Mouse (Mus musculus) embryonic facial prominence, embryonic 14.5 days (tissue): ENCODE data around the gene Ip6k3. TPM values are rescaled to one million over a fixed set of nuclear protein-coding genes. Genes with fewer than 3 reads are reported as not detected.
A peak's percentile ranks its signal among the peaks of the same experiment; 100 is the strongest.

ENCODE experiments used
- ATAC-seq: fragments of 200-750 bp; cut with Nextera tagmentation; 2 replicates; pipeline ENCODE4 v1.8.0; 2017; ENCODE audit warnings: low read depth, moderate number of reproducible peaks, moderate TSS enrichment
- DNase-seq: peaks from one replicate; pipeline ENCODE4 v3.0.0-alpha.2; 2015; ENCODE audit warnings: low spot score
- H3K27ac ChIP-seq: fragments of 300-500 bp; sonication (generic); replicated peaks from 2 replicates; pipeline ENCODE4 v1.5.1; 2014; ENCODE audit warnings: low read depth, mild to moderate bottlenecking, low read length, moderate library complexity
- H3K27me3 ChIP-seq: fragments of 300-500 bp; sonication (generic); replicated peaks from 2 replicates; pipeline ENCODE4 v1.6.1; 2014; ENCODE audit warnings: low read length; ENCODE audit not compliant: control insufficient read depth, insufficient read depth
- H3K36me3 ChIP-seq: fragments of 300-500 bp; sonication (generic); 2 replicates; pipeline ENCODE4 v1.6.1; 2014; ENCODE audit warnings: low read length, mixed read lengths; ENCODE audit not compliant: control insufficient read depth, insufficient read depth
- H3K4me1 ChIP-seq: fragments of 300-500 bp; sonication (generic); 2 replicates; pipeline ENCODE4 v1.6.1; 2014; ENCODE audit warnings: antibody characterized with exemption, low read length; ENCODE audit not compliant: control insufficient read depth, insufficient read depth
- H3K4me2 ChIP-seq: fragments of 300-500 bp; sonication (generic); 2 replicates; pipeline ENCODE4 v1.6.1; 2014; ENCODE audit warnings: low read depth, mild to moderate bottlenecking, low read length, moderate library complexity, mixed read lengths
- H3K4me3 ChIP-seq: fragments of 300-500 bp; sonication (generic); 2 replicates; pipeline ENCODE4 v1.5.1; 2014; ENCODE audit warnings: low read depth, mild to moderate bottlenecking, low read length
- H3K9ac ChIP-seq: fragments of 300-500 bp; sonication (generic); 2 replicates; pipeline ENCODE4 v1.6.1; 2014; ENCODE audit warnings: low read depth, mild to moderate bottlenecking, low read length, moderate library complexity, mixed read lengths
- H3K9me3 ChIP-seq: fragments of 300-500 bp; sonication (generic); 2 replicates; pipeline ENCODE4 v1.6.1; 2016; ENCODE audit warnings: low read length; ENCODE audit not compliant: control insufficient read depth
- WGBS: fragments of 180-500 bp; shearing (Covaris S2); extraction: QIAGEN DNeasy Blood & Tissue Kit; methylation state at CpG from one replicate; pipeline ENCODE4 v1.1.7; 2014; 5-methylcytosine and 5-hydroxymethylcytosine counted together
- polyA plus RNA-seq: library from polyadenylated mRNA; unstranded; fragments of >200 nt; fragmentation: Nextera tagmentation; extraction: Ambion mirVana; gene quantifications from 2 replicates; pipeline ENCODE4 v1.2.1, GENCODE M21; 2014

Ip6k3 gene
- polyA plus RNA-seq, 1 experiment from 2014 or later: 1.1 TPM

DNA sequence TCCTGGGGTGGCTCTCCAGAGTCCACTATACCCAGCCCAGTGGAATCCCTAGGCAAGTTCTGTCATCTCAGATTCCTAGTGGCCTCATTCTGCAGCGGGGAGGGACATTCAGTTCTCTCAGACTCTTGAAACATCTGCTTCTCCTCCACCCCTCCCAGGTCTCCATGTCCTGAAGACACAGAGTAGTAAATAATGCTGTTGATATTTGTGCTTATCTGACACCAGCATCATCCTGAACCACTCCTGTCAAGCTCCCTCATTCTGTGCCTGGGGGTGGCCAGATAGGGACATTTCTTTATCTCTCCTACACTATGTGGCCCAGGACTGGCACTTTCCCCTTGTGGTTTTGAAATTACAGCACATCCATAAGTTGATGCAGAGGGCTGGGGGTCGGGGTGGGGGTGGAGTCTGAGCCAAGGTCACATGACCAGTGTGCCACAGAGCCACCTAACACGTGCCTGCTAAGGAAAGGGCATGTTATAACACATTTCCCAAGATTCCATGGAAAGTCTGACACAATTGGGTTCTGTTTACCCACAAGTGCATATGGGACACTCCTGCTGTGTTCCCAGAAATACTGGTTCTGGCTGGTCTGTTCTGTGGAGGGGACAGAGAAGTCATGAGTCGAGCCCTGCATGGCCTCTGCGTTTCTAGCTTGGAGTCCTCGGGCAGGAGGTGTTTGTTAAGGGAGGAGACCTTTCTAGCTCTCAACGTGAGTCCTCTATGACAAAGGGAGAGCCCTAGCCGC lies 14.4 kb downstream of the Ip6k3 start:
- Histone ChIP-seq H3K9ac (0 out of 2 replicates have a peak overlapping the region, but pooled peaks have one; percentile 14), H3K9me3 (no peaks in the 10 kb centered on the region), H3K27ac (peak overlapping the region; percentile 34), H3K4me3 (no peak overlapping the region), H3K27me3 (no peaks in the 10 kb centered on the region), H3K4me1 (peaks cover 33% of the 10 kb centered on the region), H3K4me2 (no peak overlapping the region), H3K36me3 (no peaks in the 10 kb centered on the region)
- WGBS: 51% methylated on average over 8 of the region's 8 CpGs
- DNase-seq (peak; percentile 40), ATAC-seq (no peak)

DNA sequence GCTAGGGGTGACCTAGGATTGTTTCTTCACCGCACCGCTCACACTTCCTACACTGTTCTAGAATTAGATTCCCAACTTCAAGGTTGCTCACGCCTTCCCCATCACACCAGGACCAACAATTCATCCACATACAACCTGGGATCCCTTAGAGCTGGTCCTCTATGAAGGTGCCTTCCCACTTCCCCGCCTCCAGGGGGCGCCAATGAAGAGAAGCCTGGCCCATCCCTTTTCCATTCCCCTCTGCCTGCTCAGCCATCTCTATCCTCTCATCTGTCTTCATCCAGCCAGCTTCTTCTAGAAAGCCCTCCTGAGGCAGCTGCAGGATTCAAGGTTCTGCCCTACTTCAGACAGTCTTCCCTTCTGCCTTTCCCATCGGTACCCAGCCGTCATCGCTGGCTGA lies 16.2 kb downstream of the Ip6k3 start:
- no peak for ATAC-seq
- Histone ChIP-seq H3K4me1 (peaks cover 38% of the 10 kb centered on the region), H3K4me3 (no peak overlapping the region), H3K36me3 (no peaks in the 10 kb centered on the region), H3K27me3 (no peaks in the 10 kb centered on the region), H3K27ac (no peak overlapping the region), H3K9me3 (no peaks in the 10 kb centered on the region), H3K9ac (no peak overlapping the region), H3K4me2 (no peak overlapping the region)
- WGBS: 72% methylated on average over 8 of the region's 8 CpGs
- DNase-seq: no peak

DNA sequence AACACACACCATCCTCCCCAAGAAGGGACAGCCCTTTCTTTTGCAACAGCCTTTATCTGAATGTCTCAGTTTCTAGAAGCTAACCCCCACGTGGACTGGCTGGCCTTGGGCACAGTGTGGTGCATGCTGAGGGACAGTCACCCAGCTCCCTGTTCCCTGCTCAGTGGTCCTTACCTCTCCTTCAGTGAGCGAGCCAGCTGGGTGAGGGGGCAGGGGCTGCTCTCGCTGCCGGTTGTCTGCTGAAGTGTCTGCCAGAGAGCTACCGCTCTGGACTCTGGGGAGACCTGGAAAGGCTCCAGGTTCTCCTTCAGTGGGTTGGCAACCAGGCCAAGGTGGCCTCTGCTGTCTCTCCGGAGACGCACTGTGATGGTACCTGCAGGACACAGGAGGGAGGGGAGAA lies 16.7 kb downstream of the Ip6k3 start:
- Histone ChIP-seq H3K4me1 (peaks cover 38% of the 10 kb centered on the region), H3K27ac (no peak overlapping the region), H3K9ac (no peak overlapping the region), H3K9me3 (no peaks in the 10 kb centered on the region), H3K4me2 (no peak overlapping the region), H3K27me3 (no peaks in the 10 kb centered on the region), H3K36me3 (no peaks in the 10 kb centered on the region), H3K4me3 (no peak overlapping the region)
- ATAC-seq: no peak
- DNase-seq: no peak
- 63% methylated on average over 7 of the region's 7 CpGs for WGBS

DNA sequence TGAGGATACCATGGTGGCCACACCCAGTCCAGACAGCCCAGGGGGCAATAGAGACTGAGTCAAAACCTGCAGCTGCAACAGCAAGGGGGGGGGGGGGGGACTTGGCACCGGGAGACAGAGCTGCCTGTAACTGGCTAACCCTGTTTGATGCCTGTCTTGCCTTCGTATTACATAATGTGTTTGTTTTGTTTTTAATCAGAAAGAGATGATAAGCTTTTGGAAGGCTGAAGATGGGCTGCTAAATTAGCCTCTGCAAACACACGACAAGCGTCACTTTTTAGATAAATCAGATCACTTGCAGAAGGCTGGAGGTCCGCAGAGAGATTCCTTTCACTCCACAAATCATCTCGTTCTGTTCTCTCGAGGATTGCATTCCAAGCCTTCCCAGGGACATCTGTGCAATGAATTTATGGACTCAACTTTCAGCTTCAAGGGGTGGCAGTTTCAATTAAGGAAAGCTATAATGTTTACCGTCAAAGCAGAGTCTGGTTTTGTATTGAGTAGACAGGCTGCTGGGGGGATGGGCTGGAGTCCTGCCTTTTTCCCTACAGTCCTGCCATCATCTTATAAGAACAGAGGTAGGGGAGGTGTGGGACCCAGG lies 21.2 kb downstream of the Ip6k3 start:
- H3K4me1 ChIP-seq: peaks cover 29% of the 10 kb centered on the region
- H3K36me3 ChIP-seq: no peaks in the 10 kb centered on the region
- no peak overlapping the region for H3K9ac ChIP-seq
- H3K9me3 ChIP-seq: no peaks in the 10 kb centered on the region
- no peaks in the 10 kb centered on the region for H3K27me3 ChIP-seq
- H3K27ac ChIP-seq: no peak overlapping the region
- no peak overlapping the region for H3K4me2 ChIP-seq
- no peak overlapping the region for H3K4me3 ChIP-seq
- DNase-seq: peak; percentile 44
- 0 out of 2 replicates have a peak, but pooled peaks have one; percentile 16 for ATAC-seq
- 11% methylated on average over 8 of the region's 8 CpGs for WGBS

DNA sequence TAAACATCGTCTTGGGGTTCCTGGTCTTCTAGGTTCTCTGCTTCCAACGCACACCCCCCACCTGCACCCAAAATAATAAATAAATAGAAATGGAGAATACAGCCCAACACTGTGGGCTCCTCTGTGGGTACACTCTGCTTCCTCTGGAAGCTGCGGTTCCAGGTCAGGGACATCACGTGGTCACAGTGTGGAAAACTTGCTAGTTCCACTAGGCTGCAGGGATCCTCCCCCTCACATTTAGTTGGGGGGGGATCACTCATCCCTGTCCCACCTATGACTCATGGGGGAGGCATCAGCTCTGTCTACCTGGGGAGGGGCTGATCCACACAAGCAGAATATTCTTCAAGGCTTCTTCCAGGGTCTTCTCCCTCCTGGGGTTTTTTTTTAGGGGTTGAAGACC lies 23.4 kb downstream of the Ip6k3 start:
- H3K27me3 ChIP-seq: no peaks in the 10 kb centered on the region
- H3K4me2 ChIP-seq: no peak overlapping the region
- H3K9me3 ChIP-seq: no peaks in the 10 kb centered on the region
- 71% methylated on average over 4 of the region's 4 CpGs for WGBS
- peaks cover 29% of the 10 kb centered on the region for H3K4me1 ChIP-seq
- ATAC-seq (no peak), DNase-seq (no peak)
- no peak overlapping the region for H3K4me3 ChIP-seq
- no peak overlapping the region for H3K27ac ChIP-seq
- H3K9ac ChIP-seq: no peak overlapping the region
- no peaks in the 10 kb centered on the region for H3K36me3 ChIP-seq

DNA sequence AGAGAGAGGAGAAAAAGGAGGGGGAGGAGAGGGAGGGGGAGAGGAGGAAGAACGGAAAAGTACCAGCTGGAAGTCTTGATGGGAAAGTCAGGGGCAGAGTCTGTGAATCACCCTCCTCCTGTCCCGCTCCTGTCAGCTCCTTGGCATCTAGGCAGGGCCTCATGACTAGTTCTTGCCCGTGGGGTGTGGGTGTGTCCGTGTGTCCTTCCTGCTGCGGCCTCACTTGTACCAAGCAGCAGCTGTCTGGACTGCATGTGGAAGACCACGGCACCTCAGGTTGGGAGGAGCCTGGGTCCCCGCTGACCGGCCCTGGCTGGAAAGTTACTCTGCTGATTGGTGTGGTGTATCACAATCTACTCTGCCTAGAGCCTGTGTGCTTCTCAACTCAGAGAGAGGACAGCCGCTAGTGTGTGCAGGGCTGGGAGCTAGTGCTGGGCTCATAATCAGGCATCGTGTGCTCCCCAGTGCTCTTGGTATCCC lies 25.6 kb downstream of the Ip6k3 start:
- ATAC-seq (peak; percentile 48; the same call in 1 of the 2 replicates), DNase-seq (peak; percentile 69)
- H3K4me2 ChIP-seq: peak overlapping the region; percentile 28; the same call in 1 of the 2 replicates

DNA sequence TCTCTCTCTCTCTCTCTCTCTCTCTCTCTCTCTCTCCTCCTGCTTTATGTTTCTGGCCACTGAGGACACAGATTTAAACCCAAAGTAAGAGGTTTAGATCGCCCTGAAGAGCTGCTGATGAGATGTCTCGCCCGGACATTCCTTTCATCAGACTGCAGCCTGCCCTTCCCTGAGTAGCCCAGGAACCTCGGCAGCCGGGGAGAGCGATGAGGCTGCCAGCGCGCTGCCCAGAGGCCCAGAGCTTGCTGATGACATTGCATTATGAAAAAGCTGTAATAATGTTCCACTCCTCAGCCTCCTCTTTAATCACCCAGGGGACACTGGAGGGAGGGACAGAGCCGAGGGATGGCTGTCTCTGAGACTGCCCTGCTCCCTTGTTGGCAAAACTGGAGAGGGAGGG lies 27.3 kb downstream of the Ip6k3 start:
- H3K27ac ChIP-seq: no peak overlapping the region
- no peaks in the 10 kb centered on the region for H3K27me3 ChIP-seq
- no peak for ATAC-seq
- no peaks in the 10 kb centered on the region for H3K36me3 ChIP-seq
- no peaks in the 10 kb centered on the region for H3K9me3 ChIP-seq
- WGBS: 56% methylated on average over 9 of the region's 9 CpGs
- H3K4me3 ChIP-seq: no peak overlapping the region
- H3K9ac ChIP-seq: no peak overlapping the region
- DNase-seq: no peak
- no peak overlapping the region for H3K4me2 ChIP-seq
- H3K4me1 ChIP-seq: peaks cover 9% of the 10 kb centered on the region

More for the DNA sequence above, 25.6 kb downstream of the Ip6k3 start:
- WGBS: 32% methylated on average over 10 of the region's 10 CpGs
- peaks cover 23% of the 10 kb centered on the region for H3K4me1 ChIP-seq
- H3K27ac ChIP-seq: peak overlapping the region; percentile 28; the same call in 1 of the 2 replicates
- H3K9ac ChIP-seq: peak overlapping the region; percentile 6; the same call in 1 of the 2 replicates
- no peaks in the 10 kb centered on the region for H3K36me3 ChIP-seq
- H3K4me3 ChIP-seq: no peak overlapping the region
- H3K27me3 ChIP-seq: no peaks in the 10 kb centered on the region
- H3K9me3 ChIP-seq: no peaks in the 10 kb centered on the region

DNA sequence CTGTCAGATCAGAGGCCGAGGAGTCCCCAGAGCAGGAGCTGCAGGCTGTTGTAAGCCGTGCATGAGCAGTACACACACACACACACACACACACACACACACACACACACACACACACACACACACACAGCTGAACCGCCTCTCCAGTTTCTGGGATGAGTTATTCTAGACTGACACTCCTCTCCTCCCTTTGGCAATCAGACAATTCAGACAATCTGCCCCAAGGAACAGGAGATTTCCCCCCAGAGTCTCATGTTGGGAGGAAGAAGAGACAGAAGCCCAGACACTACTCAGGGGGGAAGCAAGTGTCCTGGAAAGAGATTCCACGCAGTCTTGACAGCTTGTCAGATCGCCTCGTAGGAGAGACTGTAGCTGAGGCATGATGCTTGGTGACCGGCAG lies 28.3 kb downstream of the Ip6k3 start:
- ATAC-seq (0 out of 2 replicates have a peak, but pooled peaks have one; percentile 23), DNase-seq (peak; percentile 22)
- no peak overlapping the region for H3K4me3 ChIP-seq
- no peaks in the 10 kb centered on the region for H3K36me3 ChIP-seq
- H3K9ac ChIP-seq: no peak overlapping the region
- H3K9me3 ChIP-seq: no peaks in the 10 kb centered on the region
- WGBS: 50% methylated on average over 7 of the region's 7 CpGs
- H3K27me3 ChIP-seq: no peaks in the 10 kb centered on the region
- no peak overlapping the region for H3K4me2 ChIP-seq
- H3K27ac ChIP-seq: no peak overlapping the region
- peaks cover 9% of the 10 kb centered on the region for H3K4me1 ChIP-seq
